Mouse (Mus musculus) layer of hippocampus, postnatal 25 days (tissue): ENCODE results near the gene Lce1h. TPM values are rescaled to one million over a fixed set of nuclear protein-coding genes. Genes with fewer than 3 reads are reported as not detected.

Experiments
- DNase-seq, 2 experiments: peaks; one replicate each; pipeline ENCODE4 v3.0.0; 2022; ENCODE audit warnings: mixed read lengths in 2 of 2, low spot score in 1 of 2; ENCODE audit errors: extremely low spot score in 1 of 2
- total RNA-seq, 2 experiments: library from RNA; stranded (reverse); gene quantifications; 2 replicates each; pipeline ENCODE4 v1.2.3; 2021

Gene Lce1h
- not detected for total RNA-seq

- no peak for DNase-seq
Observed at GRCm38 (mm10) chr3:92764965-92765364, at the start of gene Lce1h. Gene Lce1h, minus strand, starts transcription at chr3:92765065.

- DNase-seq, result no peak
Observed at GRCm38 (mm10) chr3:92807791-92808190, 42.9 kb upstream of the Lce1h start, which contains the start of gene Lce1k. Gene Lce1k, minus strand, starts transcription at chr3:92807891.

- no peak for DNase-seq
Observed at GRCm38 (mm10) chr3:92790414-92790813, 25.5 kb upstream of the Lce1h start, which contains the start of gene Lce1j. Gene Lce1j, minus strand, starts transcription at chr3:92790514.

- DNase-seq, result no peak
Observed at GRCm38 (mm10) chr3:92778799-92779198, 13.9 kb upstream of the Lce1h start, which contains the start of gene Lce1i. Gene Lce1i, minus strand, starts transcription at chr3:92778899.

- no peak for DNase-seq
Observed at GRCm38 (mm10) chr3:92771573-92771972, 6.7 kb upstream of the Lce1h start.

GRCm38 (mm10) chr3:92753197-92753596 lies 11.7 kb downstream of the Lce1h start:
- DNase-seq, result peak in 1 of 2 experiments; percentile 3

- no peak for DNase-seq
Observed at GRCm38 (mm10) chr3:92752238-92752637, 12.6 kb downstream of the Lce1h start, which contains the start of gene Lce1g. Gene Lce1g, minus strand, starts transcription at chr3:92752338.

GRCm38 (mm10) chr3:92738996-92739395 lies 25.9 kb downstream of the Lce1h start, which contains the start of gene Gm38119:
Gene Gm38119, minus strand, starts transcription at chr3:92739096.
- DNase-seq, result no peak

GRCm38 (mm10) chr3:92722631-92723030 lies 42.2 kb downstream of the Lce1h start:
- no peak for DNase-seq

- DNase-seq, result no peak
Observed at GRCm38 (mm10) chr3:92720250-92720649, 44.6 kb downstream of the Lce1h start, which contains the start of gene Lce1f. Gene Lce1f, minus strand, starts transcription at chr3:92720350.

- DNase-seq, result no peak
Observed at GRCm38 (mm10) chr3:92715122-92715521, 49.7 kb downstream of the Lce1h start.

Other genes starting within 250 kb of the Lce1h start
- not detected for gene 2310046K23Rik, start 230.6 kb downstream of the Lce1h start, total RNA-seq
- gene Ivl, start 191.3 kb downstream of the Lce1h start, total RNA-seq, result not detected
- gene Smcp, start 176.1 kb downstream of the Lce1h start, total RNA-seq, result not detected
- gene 2210017I01Rik, start 157.6 kb downstream of the Lce1h start, total RNA-seq, result not detected
- not detected for gene Lce6a, start 143.4 kb downstream of the Lce1h start, total RNA-seq
- not detected for gene Lce1a1, start 116.8 kb downstream of the Lce1h start, total RNA-seq
- not detected for gene Lce1b, start 108.1 kb downstream of the Lce1h start, total RNA-seq
- not detected for gene Lce1a2, start 94.8 kb downstream of the Lce1h start, total RNA-seq
- gene Lce1c, start 85.8 kb downstream of the Lce1h start, total RNA-seq, result not detected
- gene Lce1d, start 77.9 kb downstream of the Lce1h start, total RNA-seq, result not detected
- not detected for gene Lce1e, start 56.0 kb downstream of the Lce1h start, total RNA-seq
- gene Lce1f, start 44.7 kb downstream of the Lce1h start, total RNA-seq, result not detected
- gene Gm38119, start 26.0 kb downstream of the Lce1h start, total RNA-seq, result not detected
- gene Lce1g, start 12.7 kb downstream of the Lce1h start, total RNA-seq, result not detected
- not detected for gene Lce1i, start 13.8 kb upstream of the Lce1h start, total RNA-seq
- gene Lce1j, start 25.4 kb upstream of the Lce1h start, total RNA-seq, result not detected
- gene Lce1k, start 42.8 kb upstream of the Lce1h start, total RNA-seq, result not detected
- gene Kprp, start 62.2 kb upstream of the Lce1h start, total RNA-seq, result not detected
- gene Lce1l, start 86.2 kb upstream of the Lce1h start, total RNA-seq, result not detected
- gene 2310050C09Rik, start 105.2 kb upstream of the Lce1h start, total RNA-seq, result not detected
- not detected for gene Lce3a, start 161.2 kb upstream of the Lce1h start, total RNA-seq
- gene Lce3b, start 167.9 kb upstream of the Lce1h start, total RNA-seq, result not detected
- gene Lce3c, start 179.4 kb upstream of the Lce1h start, total RNA-seq, result not detected
- gene Lce3d, start 192.3 kb upstream of the Lce1h start, total RNA-seq, result not detected
- not detected for gene Lce3e, start 202.0 kb upstream of the Lce1h start, total RNA-seq
- not detected for gene Lce3f, start 227.2 kb upstream of the Lce1h start, total RNA-seq